Mouse (Mus musculus): ENCODE results near the gene Ewsr1. TPM values are rescaled to one million over a fixed set of nuclear protein-coding genes. Genes with fewer than 3 reads are reported as not detected.

Ewsr1 gene
- total RNA-seq, 4 experiments from 2014 or later = 74.3 to 111 (median 95.2) TPM

DNA sequence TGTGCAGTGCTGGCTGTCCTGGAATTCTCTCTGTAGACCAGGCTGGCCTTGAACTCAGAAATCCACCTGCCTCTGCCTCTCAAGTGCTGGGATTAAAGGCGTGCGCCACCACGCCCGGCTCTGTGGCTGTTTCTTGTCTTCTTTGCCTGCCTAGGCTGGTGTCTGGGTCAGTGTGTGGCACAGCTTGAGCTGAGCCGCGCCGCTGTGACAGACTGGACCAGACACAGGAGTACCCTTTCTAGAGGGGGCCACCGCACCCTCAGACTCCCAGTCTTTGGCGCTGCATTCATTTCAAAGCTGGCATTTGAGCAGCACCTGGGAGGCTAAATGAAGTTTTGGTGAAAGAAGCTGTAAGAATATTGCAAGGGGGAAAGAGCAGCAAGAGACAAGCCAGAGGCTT, 40.3 kb downstream of the Ewsr1 start:
- no peak for DNase-seq (ENCODE audit: low spot score)

- no peak for DNase-seq (ENCODE audit: low spot score)
Observed at GRCm38 (mm10) chr11:5057856-5058641, 41.0 kb downstream of the Ewsr1 start, which contains the start of gene Rasl10a. Gene Rasl10a, plus strand, starts transcription at chr11:5058128.

GRCm38 (mm10) chr11:5057541-5057855, 41.6 kb downstream of the Ewsr1 start:
- no peak for DNase-seq (ENCODE audit: low spot score)

- DNase-seq (ENCODE audit: low spot score) = no peak
Observed at GRCm38 (mm10) chr11:5057064-5057463, 42.0 kb downstream of the Ewsr1 start.

DNA sequence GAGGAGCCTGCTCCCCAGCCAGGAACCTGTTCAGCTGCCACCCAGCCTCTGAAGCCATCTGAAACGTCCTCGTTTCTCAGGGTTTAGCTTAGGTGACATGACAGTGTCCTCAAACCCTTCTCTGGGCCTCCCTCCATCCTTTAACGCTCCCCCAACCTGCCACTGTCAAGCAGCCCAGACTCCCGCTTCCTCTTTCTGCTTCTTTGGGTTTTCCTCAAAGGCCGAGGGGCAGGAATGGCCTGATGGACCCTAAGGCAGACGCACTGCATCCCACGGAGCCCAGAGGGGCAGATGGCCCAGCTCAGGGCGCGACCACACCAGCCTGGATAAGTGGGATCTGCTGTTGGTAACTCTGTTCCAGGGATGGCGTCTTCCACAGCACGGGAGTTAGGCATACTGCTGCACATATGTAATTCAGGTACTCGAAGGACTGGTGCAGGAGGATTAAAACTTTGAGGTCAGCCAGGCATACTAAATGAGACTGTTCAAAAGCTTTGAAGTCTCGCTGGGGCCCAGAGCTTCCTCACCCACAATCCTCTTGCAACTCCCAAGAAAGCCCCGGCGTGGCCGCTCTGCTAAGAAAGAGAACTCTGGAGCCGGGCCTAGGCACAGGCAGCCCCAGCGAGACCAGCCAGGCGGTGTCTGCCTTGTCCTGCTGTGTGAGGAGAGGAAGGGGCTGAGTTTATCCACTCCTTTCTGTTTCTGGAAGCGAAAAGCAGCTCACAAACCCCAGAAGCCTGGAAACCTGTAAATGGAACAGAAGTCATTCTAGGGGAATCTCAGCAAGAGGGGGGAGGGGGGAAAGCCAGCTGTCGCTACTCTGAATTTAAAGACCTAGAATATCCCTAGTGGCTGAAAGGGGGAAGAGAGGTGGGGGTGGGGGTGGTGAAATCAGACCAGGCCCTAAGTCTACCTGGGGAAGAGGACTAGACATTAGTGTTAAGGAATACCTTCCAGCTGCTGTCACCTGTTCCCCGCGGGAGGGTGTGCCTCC, 42.8 kb downstream of the Ewsr1 start:
- DNase-seq (ENCODE audit: low spot score) = no peak

GRCm38 (mm10) chr11:5054874-5055273, 44.2 kb downstream of the Ewsr1 start:
- no peak for DNase-seq (ENCODE audit: low spot score)

DNA sequence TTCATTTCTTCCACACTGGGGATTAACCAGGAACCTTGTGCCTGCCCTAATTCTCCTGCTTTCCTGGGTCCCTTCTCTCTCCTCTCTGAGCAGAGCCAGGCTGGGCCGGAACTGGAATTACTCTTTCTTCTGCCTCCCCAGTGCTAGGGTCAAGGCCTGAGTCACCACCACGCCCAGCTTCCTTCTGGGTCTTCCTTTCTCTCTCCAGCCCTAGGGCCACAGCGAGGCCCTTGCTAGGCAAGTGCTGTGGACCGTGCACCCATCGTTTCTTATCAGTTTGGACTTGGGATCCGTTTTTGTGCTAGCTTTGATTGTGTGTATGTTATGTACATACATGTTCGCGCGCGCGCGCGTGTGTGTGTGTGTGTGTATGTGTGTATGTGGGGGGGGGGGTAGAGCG, 44.9 kb downstream of the Ewsr1 start:
- DNase-seq (ENCODE audit: low spot score) = no peak

DNA sequence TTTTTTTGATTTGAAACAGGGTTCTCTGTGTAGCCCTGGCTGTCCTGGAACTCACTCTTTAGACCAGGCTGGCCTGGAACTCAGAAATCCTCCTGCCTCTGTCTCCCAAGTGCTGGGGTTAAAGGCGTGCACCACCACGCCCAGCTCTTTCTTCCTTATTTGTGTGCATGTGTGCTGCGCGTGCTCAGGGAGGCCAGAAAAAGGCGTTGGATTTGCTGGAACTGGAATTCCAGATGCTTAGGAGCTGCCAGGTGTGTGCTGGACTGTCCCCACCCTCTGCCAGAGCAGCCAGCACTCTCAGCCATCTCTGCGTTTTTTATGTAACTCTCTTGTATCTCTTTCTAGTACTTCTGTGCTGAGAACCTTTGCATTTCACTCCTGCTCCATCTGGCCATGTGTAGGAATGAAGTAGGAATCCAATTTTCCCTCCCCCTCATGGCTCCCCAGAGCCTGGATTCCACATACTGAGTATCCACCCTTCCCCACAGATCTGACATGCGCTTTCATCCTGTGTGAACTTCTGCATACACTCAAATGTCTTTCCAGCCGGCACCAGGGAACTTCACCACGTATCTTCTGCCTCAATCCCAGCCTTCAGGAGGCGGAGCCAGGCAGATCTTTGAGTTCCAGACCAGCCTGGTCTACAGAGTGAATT, 46.7 kb downstream of the Ewsr1 start:
- no peak for DNase-seq (ENCODE audit: low spot score)

- DNase-seq (ENCODE audit: low spot score) = no peak
Observed at GRCm38 (mm10) chr11:5051629-5052028, 47.4 kb downstream of the Ewsr1 start.

GRCm38 (mm10) chr11:5046321-5046926, 52.6 kb downstream of the Ewsr1 start:
- no peak for DNase-seq (ENCODE audit: low spot score)

- no peak for DNase-seq (ENCODE audit: low spot score)
Observed at GRCm38 (mm10) chr11:5042645-5043381, 56.3 kb downstream of the Ewsr1 start.

DNA sequence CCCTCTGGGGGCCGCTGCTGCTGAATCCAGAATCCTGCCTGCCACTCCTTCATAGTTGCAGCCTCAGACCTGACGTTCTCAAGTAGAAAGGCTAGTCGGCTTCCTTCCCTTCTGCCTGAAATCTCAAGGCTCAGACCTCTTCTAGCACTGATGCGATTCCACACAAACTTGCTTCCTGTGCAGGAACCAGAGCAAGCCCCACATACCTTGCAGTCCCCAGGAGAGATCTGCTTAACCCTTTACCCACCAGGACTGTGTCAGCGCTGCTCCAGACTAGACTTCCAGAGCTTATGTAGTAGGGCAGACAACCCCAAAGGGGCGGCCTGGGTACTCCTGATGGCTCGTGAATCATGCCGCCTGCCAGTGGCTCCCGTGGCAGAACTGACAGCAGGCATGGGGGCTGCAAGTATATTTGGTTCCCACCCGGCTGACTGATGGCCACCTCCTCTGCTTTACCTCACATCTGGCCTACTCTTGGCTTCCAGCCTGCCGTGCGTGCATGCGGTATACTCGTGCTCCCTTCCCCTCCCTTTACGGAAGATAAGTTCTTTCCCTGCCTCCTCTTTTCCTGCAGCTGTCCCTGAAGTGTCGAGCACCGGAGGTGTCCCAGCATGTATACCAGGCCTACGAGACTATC, 57.8 kb downstream of the Ewsr1 start:
- DNase-seq (ENCODE audit: low spot score) = no peak

- DNase-seq (ENCODE audit: low spot score) = no peak
Observed at GRCm38 (mm10) chr11:5040585-5040984, 58.5 kb downstream of the Ewsr1 start.

DNA sequence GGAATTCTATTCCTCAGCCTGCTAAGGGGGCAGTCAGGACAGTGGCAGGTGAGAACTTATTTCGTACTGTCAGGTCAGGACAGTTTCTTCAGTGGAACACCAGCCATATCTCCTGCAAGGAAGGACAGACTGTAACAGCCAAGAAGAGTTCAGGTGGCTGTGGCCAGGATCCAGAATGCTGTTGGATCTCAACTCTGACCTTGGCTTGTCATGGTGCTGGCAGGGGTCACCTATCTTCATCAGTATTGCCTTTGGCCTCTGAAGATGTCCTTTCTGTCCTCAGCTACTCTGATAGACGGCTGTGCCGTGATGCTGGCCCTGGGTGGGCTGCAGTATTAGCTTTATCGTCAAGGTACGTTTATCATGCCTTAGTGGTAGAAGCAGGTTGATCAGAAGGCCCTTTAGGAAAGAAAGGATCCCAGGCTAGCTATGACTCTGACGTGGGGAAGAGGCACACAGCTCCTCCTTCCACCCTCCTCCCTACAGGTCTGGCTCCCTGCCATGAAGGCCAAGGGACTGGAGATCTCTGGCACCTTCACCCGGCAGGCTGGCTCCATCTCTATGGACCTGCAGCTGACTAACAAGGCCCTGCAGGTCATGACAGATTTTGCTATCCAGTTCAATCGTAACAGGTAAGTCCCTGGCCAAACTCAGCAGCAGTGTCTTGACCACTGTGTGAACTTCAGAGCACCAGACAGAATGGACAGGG, 61.8 kb downstream of the Ewsr1 start:
- no peak for DNase-seq (ENCODE audit: low spot score)

GRCm38 (mm10) chr11:5035421-5035820, 63.6 kb downstream of the Ewsr1 start:
- DNase-seq (ENCODE audit: low spot score) = no peak

GRCm38 (mm10) chr11:5033136-5033535, 65.9 kb downstream of the Ewsr1 start:
- DNase-seq (ENCODE audit: low spot score) = peak; percentile 66

DNA sequence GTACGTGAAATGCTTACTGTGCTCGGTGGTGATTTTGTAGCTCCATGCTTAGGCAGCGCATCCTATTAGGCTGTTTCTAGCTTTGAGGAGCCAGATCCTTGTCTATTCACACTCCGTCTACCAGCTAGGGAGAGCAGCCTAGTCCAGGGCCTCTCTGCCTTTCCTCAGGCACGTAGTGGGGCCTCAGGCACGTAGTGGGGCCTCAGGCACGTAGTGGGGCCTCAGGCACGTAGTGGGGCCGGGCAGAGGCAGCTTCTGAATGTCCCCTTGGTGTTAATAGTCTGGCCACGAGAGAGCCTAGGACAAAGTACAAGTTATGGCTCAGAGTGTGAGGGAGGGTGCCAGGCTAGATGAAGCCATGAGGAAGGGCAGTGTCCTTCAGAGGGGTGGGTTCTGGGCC, 66.4 kb downstream of the Ewsr1 start:
- DNase-seq (ENCODE audit: low spot score) = no peak

DNA sequence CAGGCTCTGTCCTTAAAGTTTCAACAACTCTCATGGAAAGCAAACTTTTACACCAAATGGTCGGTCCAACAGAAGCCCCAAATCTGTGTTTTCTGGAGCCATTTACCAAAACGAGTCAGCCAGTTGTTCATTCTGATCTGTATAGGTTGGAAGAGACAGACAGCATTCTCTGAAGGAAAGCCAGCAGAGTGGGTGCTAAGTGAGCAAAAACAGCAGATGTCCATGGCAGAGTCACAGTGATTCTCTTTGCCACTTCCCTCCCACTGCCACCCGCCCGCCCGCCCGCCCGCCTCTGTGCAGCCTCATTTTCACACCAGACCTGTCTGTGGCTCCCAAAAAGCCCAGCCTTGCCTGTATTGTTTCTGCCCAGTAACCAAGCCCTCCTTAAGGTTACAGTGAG, 70.8 kb downstream of the Ewsr1 start:
- DNase-seq (ENCODE audit: low spot score) = no peak

DNA sequence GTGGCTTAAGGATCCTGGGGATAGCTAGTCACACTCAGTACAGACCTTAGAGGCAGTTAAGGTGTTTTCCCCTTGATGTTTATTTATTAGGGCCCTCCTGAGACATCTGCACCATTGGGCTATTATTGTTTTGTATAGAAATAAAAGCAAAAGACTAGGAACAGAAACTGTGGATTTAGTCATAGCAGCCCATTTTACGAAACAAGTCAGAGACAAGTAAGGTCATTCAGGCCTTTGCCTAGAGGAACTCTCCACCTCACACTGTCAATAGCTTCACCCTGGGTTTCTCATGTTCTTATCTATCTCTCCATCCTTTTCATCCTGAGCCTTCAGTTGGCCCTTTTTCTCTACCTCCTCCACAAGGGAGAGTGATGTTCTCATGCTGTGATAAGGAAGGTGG, 74.0 kb downstream of the Ewsr1 start:
- no peak for DNase-seq (ENCODE audit: low spot score)

Data from heart, adult 8-10 months (tissue).